Mouse (Mus musculus): ENCODE results near the gene Gm42742.

Gm42742 gene

GRCm38 (mm10) chr7:126996449-126996848, 24.4 kb downstream of the Gm42742 start:
- no peak for DNase-seq

GRCm38 (mm10) chr7:126988816-126989215, 32.1 kb downstream of the Gm42742 start:
- no peak for DNase-seq

- peak; percentile 87 for DNase-seq
Measured at GRCm38 (mm10) chr7:126986319-126986718, 34.6 kb downstream of the Gm42742 start.

- no peak for DNase-seq
Measured at GRCm38 (mm10) chr7:126984667-126985444, 36.0 kb downstream of the Gm42742 start.

- DNase-seq = no peak
Measured at GRCm38 (mm10) chr7:126983113-126983512, 37.8 kb downstream of the Gm42742 start.

GRCm38 (mm10) chr7:126982054-126982453, 38.8 kb downstream of the Gm42742 start:
- DNase-seq = no peak

GRCm38 (mm10) chr7:126981601-126982000, 39.3 kb downstream of the Gm42742 start:
- no peak for DNase-seq

GRCm38 (mm10) chr7:126978841-126979240, 42.1 kb downstream of the Gm42742 start:
- no peak for DNase-seq

- DNase-seq = no peak
Measured at GRCm38 (mm10) chr7:126976878-126977459, 43.9 kb downstream of the Gm42742 start.

- peak; percentile 94 for DNase-seq
Measured at GRCm38 (mm10) chr7:126975950-126976866, 44.7 kb downstream of the Gm42742 start, which contains the start of gene Cdiptos. Gene Cdiptos, minus strand, starts transcription at chr7:126976098.

- DNase-seq = no peak
Measured at GRCm38 (mm10) chr7:126975893-126975949, 45.2 kb downstream of the Gm42742 start, which contains the start of gene Cdipt. Gene Cdipt, plus strand, starts transcription at chr7:126975914.

GRCm38 (mm10) chr7:126975493-126975892, 45.4 kb downstream of the Gm42742 start:
- no peak for DNase-seq

GRCm38 (mm10) chr7:126967361-126967760, 53.5 kb downstream of the Gm42742 start:
- no peak for DNase-seq

GRCm38 (mm10) chr7:126965568-126965967, 55.3 kb downstream of the Gm42742 start:
- DNase-seq = peak; percentile 76
